Mouse (Mus musculus) hindbrain, embryonic 10.5 days (tissue): ENCODE measurements around the gene Cdadc1. TPM values are rescaled to one million over a fixed set of nuclear protein-coding genes. Genes with fewer than 3 reads are reported as not detected.

Experiments
- DNase-seq: peaks from one replicate; pipeline ENCODE4 v3.0.0-alpha.2; 2017; ENCODE audit warnings: low spot score
- H3K27ac ChIP-seq: fragments of 300-500 bp; sonication (generic); 2 replicates; pipeline ENCODE4 v1.5.1; 2016; ENCODE audit warnings: mild to moderate bottlenecking, moderate library complexity
- H3K27me3 ChIP-seq: fragments of 300-500 bp; sonication (generic); 2 replicates; pipeline ENCODE4 v1.6.1; 2016; ENCODE audit warnings: mild to moderate bottlenecking; ENCODE audit not compliant: poor library complexity, insufficient read depth, severe bottlenecking
- H3K36me3 ChIP-seq: fragments of 300-500 bp; sonication (generic); 2 replicates; pipeline ENCODE4 v1.6.1; 2016; ENCODE audit warnings: mild to moderate bottlenecking, moderate library complexity
- H3K4me1 ChIP-seq: fragments of 300-500 bp; sonication (generic); replicated peaks from 2 replicates; pipeline ENCODE4 v1.6.1; 2016; ENCODE audit warnings: mild to moderate bottlenecking
- H3K4me3 ChIP-seq: fragments of 300-500 bp; sonication (generic); 2 replicates; pipeline ENCODE4 v1.5.1; 2016; ENCODE audit warnings: mild to moderate bottlenecking, moderate library complexity
- H3K9me3 ChIP-seq: fragments of 300-500 bp; sonication (generic); 2 replicates; pipeline ENCODE4 v1.6.1; 2016; ENCODE audit warnings: mild to moderate bottlenecking, moderate library complexity
- WGBS: fragments of 180-500 bp; shearing (Covaris S2); methylation state at CpG from one replicate; pipeline ENCODE4 v1.1.7; 2016; 5-methylcytosine and 5-hydroxymethylcytosine counted together
- polyA plus RNA-seq: library from polyadenylated mRNA; unstranded; fragments of >200 nt; fragmentation: Nextera tagmentation; extraction: Ambion mirVana; gene quantifications from 2 replicates; pipeline ENCODE4 v1.2.1, GENCODE M21; 2016

The Cdadc1 gene
- polyA plus RNA-seq, 1 experiment from 2014 or later: 26.3 TPM

- 90% methylated on average over 6 of the region's 6 CpGs for WGBS
- no peaks in the 10 kb centered on the region for H3K4me1 ChIP-seq
Measured at GRCm38 (mm10) chr14:59513922-59514444, 83.8 kb downstream of the Cdadc1 start.

More at GRCm38 (mm10) chr14:59513922-59514444, 83.8 kb downstream of the Cdadc1 start:
- DNase-seq: no peak
- H3K4me3 ChIP-seq: no peak overlapping the region
- H3K9me3 ChIP-seq: no peaks in the 10 kb centered on the region
- H3K27ac ChIP-seq: no peak overlapping the region
- H3K36me3 ChIP-seq: no peaks in the 10 kb centered on the region
- no peaks in the 10 kb centered on the region for H3K27me3 ChIP-seq

Other genes starting within 250 kb of the Cdadc1 start
- 0.25 TPM in 1 of 2 replicates, not detected in the other for gene Phf11d, start 232.5 kb downstream of the Cdadc1 start, polyA plus RNA-seq
- gene Phf11c, start 202.6 kb downstream of the Cdadc1 start, polyA plus RNA-seq: 0.42 and 0.46 TPM in 2 replicates
- 12.1 and 12.6 TPM in 2 replicates for gene Setdb2, start 157.1 kb downstream of the Cdadc1 start, polyA plus RNA-seq
- gene Cab39l, start 157.0 kb downstream of the Cdadc1 start, polyA plus RNA-seq: 38.3 and 44.3 TPM in 2 replicates
- 15.0 and 17.1 TPM in 2 replicates for gene Shisa2, start 27.3 kb upstream of the Cdadc1 start, polyA plus RNA-seq